Mouse (Mus musculus) stomach, embryonic 16.5 days (tissue): ENCODE data around the gene Usp39. TPM values are rescaled to one million over a fixed set of nuclear protein-coding genes. Genes with fewer than 3 reads are reported as not detected.
A peak's percentile ranks its signal among the peaks of the same experiment; 100 is the strongest.

Experiments
- ATAC-seq: fragments of 200-750 bp; cut with Nextera tagmentation; 2 replicates; pipeline ENCODE4 v1.8.0; 2017; ENCODE audit warnings: moderate number of reproducible peaks, moderate TSS enrichment; ENCODE audit not compliant: insufficient read depth, low FRiP score
- H3K27ac ChIP-seq: fragments of 300-500 bp; sonication (generic); 2 replicates; pipeline ENCODE4 v1.5.1; 2014; ENCODE audit warnings: low read length
- H3K27me3 ChIP-seq: fragments of 300-500 bp; sonication (generic); 2 replicates; pipeline ENCODE4 v1.6.1; 2014; ENCODE audit warnings: low read length, control low read depth, mixed read lengths; ENCODE audit not compliant: control insufficient read depth, insufficient read depth
- H3K36me3 ChIP-seq: fragments of 300-500 bp; sonication (generic); 2 replicates; pipeline ENCODE4 v1.6.1; 2014; ENCODE audit warnings: low read length; ENCODE audit not compliant: control insufficient read depth, insufficient read depth
- H3K4me1 ChIP-seq: fragments of 300-500 bp; sonication (generic); 2 replicates; pipeline ENCODE4 v1.6.1; 2014; ENCODE audit warnings: low read length, control low read depth, mixed read lengths; ENCODE audit not compliant: control insufficient read depth, insufficient read depth
- H3K4me2 ChIP-seq: fragments of 300-500 bp; sonication (generic); 2 replicates; pipeline ENCODE4 v1.6.1; 2014; ENCODE audit warnings: low read depth, low read length, mixed read lengths
- H3K4me3 ChIP-seq: fragments of 300-500 bp; sonication (generic); replicated peaks from 2 replicates; pipeline ENCODE4 v1.5.1; 2014; ENCODE audit warnings: mild to moderate bottlenecking, low read length
- H3K9ac ChIP-seq: fragments of 300-500 bp; sonication (generic); 2 replicates; pipeline ENCODE4 v1.6.1; 2014; ENCODE audit warnings: low read length
- H3K9me3 ChIP-seq: fragments of 300-500 bp; sonication (generic); replicated peaks from 2 replicates; pipeline ENCODE4 v1.6.1; 2016; ENCODE audit warnings: low read length, control low read depth; ENCODE audit not compliant: control insufficient read depth
- WGBS: fragments of 180-500 bp; shearing (Covaris S2); extraction: QIAGEN DNeasy Blood & Tissue Kit; methylation state at CpG from one replicate; pipeline ENCODE4 v1.1.7; 2014; 5-methylcytosine and 5-hydroxymethylcytosine counted together
- polyA plus RNA-seq: library from polyadenylated mRNA; unstranded; fragments of >200 nt; fragmentation: Nextera tagmentation; extraction: Ambion mirVana; gene quantifications from 2 replicates; pipeline ENCODE4 v1.2.1, GENCODE M21; 2015

Usp39 gene
- polyA plus RNA-seq, 1 experiment from 2014 or later: 29.7 TPM

- Histone ChIP-seq H3K36me3 (no peaks in the 10 kb centered on the region), H3K27me3 (no peaks in the 10 kb centered on the region), H3K4me3 (no peak overlapping the region), H3K27ac (no peak overlapping the region), H3K9me3 (no peaks in the 10 kb centered on the region), H3K4me1 (0 out of 2 replicates have a peak, but pooled peaks cover 6% of the 10 kb centered on the region), H3K4me2 (no peak overlapping the region), H3K9ac (no peak overlapping the region)
- no peak for ATAC-seq
- 45% methylated on average over 9 of the region's 9 CpGs for WGBS
Observed at GRCm38 (mm10) chr6:72303510-72303909, 41.5 kb downstream of the Usp39 start.

DNA sequence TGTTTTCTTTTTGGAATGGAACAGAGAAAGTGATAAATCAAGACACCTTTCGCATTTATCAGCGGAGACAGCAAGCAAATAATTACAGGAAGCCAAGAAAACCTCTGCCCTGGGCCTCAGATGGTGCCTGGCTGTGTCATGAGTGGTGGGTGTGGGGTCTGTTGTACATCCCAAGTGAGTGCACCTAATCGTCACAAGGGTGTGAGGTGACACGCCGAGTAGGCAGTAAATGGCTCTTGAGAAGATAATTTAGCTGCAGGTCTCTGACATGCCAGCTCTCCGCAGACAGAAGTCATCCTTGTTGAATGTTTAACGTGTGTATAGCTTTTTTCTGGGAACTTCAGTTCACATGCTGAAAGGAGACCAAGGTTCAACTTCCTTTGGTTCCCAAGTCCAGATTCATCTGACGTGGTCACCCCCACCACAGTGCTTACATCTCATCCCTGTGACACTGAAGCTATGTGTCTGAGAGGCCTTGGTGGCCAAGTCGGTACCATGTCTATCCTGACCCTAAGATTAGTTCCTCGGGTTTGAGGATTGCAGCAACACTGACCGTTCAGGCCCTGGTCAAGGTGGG, 42.5 kb downstream of the Usp39 start:
- no peaks in the 10 kb centered on the region for H3K36me3 ChIP-seq
- no peaks in the 10 kb centered on the region for H3K27me3 ChIP-seq
- no peak overlapping the region for H3K4me2 ChIP-seq
- 85% methylated on average over 11 of the region's 11 CpGs for WGBS
- ATAC-seq: no peak
- H3K9ac ChIP-seq: no peak overlapping the region
- no peak overlapping the region for H3K27ac ChIP-seq
- no peak overlapping the region for H3K4me3 ChIP-seq
- H3K9me3 ChIP-seq: no peaks in the 10 kb centered on the region
- H3K4me1 ChIP-seq: 0 out of 2 replicates have a peak, but pooled peaks cover 6% of the 10 kb centered on the region

GRCm38 (mm10) chr6:72297825-72298224, 47.2 kb downstream of the Usp39 start:
- no peak overlapping the region for H3K4me2 ChIP-seq
- no peaks in the 10 kb centered on the region for H3K36me3 ChIP-seq
- 81% methylated on average over 3 of the region's 3 CpGs for WGBS
- H3K9me3 ChIP-seq: no peaks in the 10 kb centered on the region
- no peaks in the 10 kb centered on the region for H3K27me3 ChIP-seq
- no peak overlapping the region for H3K27ac ChIP-seq
- 0 out of 2 replicates have a peak, but pooled peaks cover 2% of the 10 kb centered on the region for H3K4me1 ChIP-seq
- H3K4me3 ChIP-seq: no peak overlapping the region
- ATAC-seq: no peak
- no peak overlapping the region for H3K9ac ChIP-seq

GRCm38 (mm10) chr6:72292972-72293651, 51.9 kb downstream of the Usp39 start:
- H3K27me3 ChIP-seq: no peaks in the 10 kb centered on the region
- H3K4me1 ChIP-seq: no peaks in the 10 kb centered on the region
- WGBS: 35% methylated on average over 12 of the region's 12 CpGs
- peak overlapping the region; percentile 27; the same call in 1 of the 2 replicates for H3K4me2 ChIP-seq
- peak; percentile 92 for ATAC-seq
- H3K36me3 ChIP-seq: no peaks in the 10 kb centered on the region
- no peak overlapping the region for H3K9ac ChIP-seq
- H3K27ac ChIP-seq: peak overlapping the region; percentile 67
- no peaks in the 10 kb centered on the region for H3K9me3 ChIP-seq
- H3K4me3 ChIP-seq: no peak overlapping the region

DNA sequence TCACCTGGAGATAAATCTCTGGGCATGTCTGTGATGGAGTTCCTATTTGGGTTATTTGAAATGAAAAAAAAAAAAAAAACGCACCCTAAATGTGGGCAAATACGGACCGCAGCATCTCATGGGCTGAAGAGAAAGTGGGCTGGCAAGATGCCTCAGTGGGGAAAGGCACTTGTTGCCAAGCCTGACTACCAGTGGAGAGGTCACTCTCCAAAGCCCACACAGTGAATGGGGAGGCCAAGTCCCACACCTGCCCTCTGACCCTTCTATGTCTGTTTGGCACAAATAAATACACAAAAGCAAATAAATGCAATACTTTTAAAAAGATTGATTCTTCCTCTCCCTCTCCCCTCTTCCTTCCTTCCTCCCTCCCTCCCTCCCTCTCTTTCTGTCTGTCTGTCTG, 55.5 kb downstream of the Usp39 start:
- WGBS: 80% methylated on average over 3 of the region's 3 CpGs
- Histone ChIP-seq H3K36me3 (no peaks in the 10 kb centered on the region), H3K4me1 (no peaks in the 10 kb centered on the region), H3K4me2 (no peak overlapping the region), H3K9ac (no peak overlapping the region), H3K27me3 (no peaks in the 10 kb centered on the region), H3K4me3 (no peak overlapping the region), H3K9me3 (no peaks in the 10 kb centered on the region), H3K27ac (no peak overlapping the region)
- ATAC-seq: no peak

GRCm38 (mm10) chr6:72283914-72284313, 61.1 kb downstream of the Usp39 start:
- Histone ChIP-seq H3K27me3 (no peaks in the 10 kb centered on the region), H3K4me2 (no peak overlapping the region), H3K4me3 (no peak overlapping the region), H3K36me3 (no peaks in the 10 kb centered on the region), H3K4me1 (no peaks in the 10 kb centered on the region; the same call in 1 of the 2 replicates), H3K27ac (no peak overlapping the region), H3K9ac (no peak overlapping the region), H3K9me3 (no peaks in the 10 kb centered on the region)
- WGBS: 23% methylated on average over 4 of the region's 4 CpGs
- no peak; the same call in 1 of the 2 replicates for ATAC-seq

DNA sequence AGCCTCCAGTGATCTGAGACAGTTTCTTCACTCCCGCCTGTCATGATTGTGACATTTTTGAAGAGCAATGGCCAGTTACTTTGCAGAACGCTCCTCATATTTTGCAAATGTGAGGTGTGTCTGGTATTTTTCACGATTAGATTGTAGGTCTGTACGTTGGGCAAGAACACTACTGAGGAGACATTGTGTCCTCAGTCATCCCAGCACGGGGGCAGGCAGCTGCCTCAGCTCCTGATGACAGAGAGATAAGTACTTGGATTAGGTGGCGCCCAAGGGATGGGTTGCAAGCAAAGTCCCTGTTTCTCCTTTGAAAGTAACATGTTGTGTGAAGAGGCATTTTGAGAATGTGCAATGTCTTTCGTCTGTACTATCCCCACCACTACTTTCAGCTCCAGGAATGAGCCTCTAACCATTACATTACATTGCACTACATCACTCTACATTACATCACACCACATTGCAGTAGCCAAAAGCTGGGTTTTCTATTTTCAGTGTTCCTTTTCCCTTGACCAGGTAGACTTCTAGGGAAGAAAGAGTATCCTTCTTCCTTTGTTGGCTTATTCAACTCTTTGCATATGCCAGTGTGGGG, 64.5 kb downstream of the Usp39 start:
- H3K27me3 ChIP-seq: no peaks in the 10 kb centered on the region
- WGBS: 56% methylated on average over 7 of the region's 7 CpGs
- no peak for ATAC-seq

GRCm38 (mm10) chr6:72279505-72279904, 65.5 kb downstream of the Usp39 start:
- Histone ChIP-seq H3K4me3 (no peak overlapping the region), H3K4me2 (no peak overlapping the region), H3K9ac (no peak overlapping the region), H3K9me3 (no peaks in the 10 kb centered on the region), H3K27me3 (no peaks in the 10 kb centered on the region), H3K27ac (no peak overlapping the region), H3K4me1 (no peaks in the 10 kb centered on the region; the same call in 1 of the 2 replicates), H3K36me3 (no peaks in the 10 kb centered on the region)
- no peak for ATAC-seq
- 66% methylated on average over 7 of the region's 7 CpGs for WGBS

More for the DNA sequence above, 64.5 kb downstream of the Usp39 start:
- no peaks in the 10 kb centered on the region for H3K9me3 ChIP-seq
- H3K27ac ChIP-seq: no peak overlapping the region
- no peaks in the 10 kb centered on the region for H3K36me3 ChIP-seq
- no peak overlapping the region for H3K4me3 ChIP-seq
- H3K4me1 ChIP-seq: no peaks in the 10 kb centered on the region; the same call in 1 of the 2 replicates
- no peak overlapping the region for H3K9ac ChIP-seq
- no peak overlapping the region for H3K4me2 ChIP-seq

DNA sequence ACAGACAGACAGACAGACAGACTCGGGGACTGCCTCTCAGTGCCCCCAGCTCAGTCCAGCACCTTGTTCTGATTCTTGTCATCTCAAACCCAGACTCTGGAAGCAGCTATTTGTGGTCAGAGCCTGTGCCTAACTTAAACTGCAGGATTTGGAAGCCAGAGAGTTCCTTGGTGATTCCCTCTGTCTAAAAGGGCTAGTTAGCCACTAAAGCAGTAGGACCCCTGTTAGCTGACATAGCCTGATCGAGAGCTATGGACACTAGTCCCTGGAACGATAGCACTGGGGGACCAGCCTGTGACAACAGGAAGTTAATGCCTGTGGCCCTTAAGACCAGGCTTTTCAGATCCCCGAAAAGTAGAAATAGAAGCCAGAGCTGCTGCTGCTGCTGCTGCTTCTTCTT, 66.1 kb downstream of the Usp39 start:
- Histone ChIP-seq H3K9me3 (no peaks in the 10 kb centered on the region), H3K36me3 (no peaks in the 10 kb centered on the region), H3K4me1 (no peaks in the 10 kb centered on the region; the same call in 1 of the 2 replicates), H3K4me2 (no peak overlapping the region), H3K27me3 (no peaks in the 10 kb centered on the region), H3K9ac (no peak overlapping the region), H3K4me3 (no peak overlapping the region), H3K27ac (no peak overlapping the region)
- 76% methylated on average over 4 of the region's 4 CpGs for WGBS
- ATAC-seq: no peak
